Mouse (Mus musculus) heart, embryonic 12.5 days (tissue): ENCODE results near the gene Mettl6. TPM values are rescaled to one million over a fixed set of nuclear protein-coding genes. Genes with fewer than 3 reads are reported as not detected.
A peak's percentile ranks its signal among the peaks of the same experiment; 100 is the strongest.
"Not testable (repeated sequence)": the region's sequence is repeated elsewhere in the genome, so short reads cannot be mapped to it uniquely, and the experiment has no call there.

ENCODE experiments used
- ATAC-seq: fragments of 200-750 bp; cut with Nextera tagmentation; 2 replicates; pipeline ENCODE4 v1.8.0; 2017; ENCODE audit warnings: moderate TSS enrichment, moderate library complexity; ENCODE audit not compliant: insufficient number of reproducible peaks, low FRiP score
- H3K27ac ChIP-seq: fragments of 300-500 bp; sonication (generic); 2 replicates; pipeline ENCODE4 v1.5.1; 2016; ENCODE audit warnings: mild to moderate bottlenecking, moderate library complexity; ENCODE audit not compliant: poor library complexity, severe bottlenecking
- H3K27me3 ChIP-seq: fragments of 300-500 bp; sonication (generic); replicated peaks from 2 replicates; pipeline ENCODE4 v1.6.1; 2016; ENCODE audit warnings: mild to moderate bottlenecking, moderate library complexity
- H3K36me3 ChIP-seq: fragments of 300-500 bp; sonication (generic); 2 replicates; pipeline ENCODE4 v1.6.1; 2016; ENCODE audit warnings: mild to moderate bottlenecking, moderate library complexity
- H3K4me1 ChIP-seq: fragments of 300-500 bp; sonication (generic); replicated peaks from 2 replicates; pipeline ENCODE4 v1.6.1; 2016; ENCODE audit warnings: mild to moderate bottlenecking
- H3K4me2 ChIP-seq: fragments of 300-500 bp; sonication (generic); 2 replicates; pipeline ENCODE4 v1.6.1; 2016; ENCODE audit warnings: mild to moderate bottlenecking, moderate library complexity
- H3K4me3 ChIP-seq: fragments of 300-500 bp; sonication (generic); 2 replicates; pipeline ENCODE4 v1.5.1; 2016; ENCODE audit warnings: mild to moderate bottlenecking
- H3K9ac ChIP-seq: fragments of 300-500 bp; sonication (generic); 2 replicates; pipeline ENCODE4 v1.6.1; 2016; ENCODE audit warnings: mild to moderate bottlenecking, moderate library complexity
- H3K9me3 ChIP-seq: fragments of 300-500 bp; sonication (generic); replicated peaks from 2 replicates; pipeline ENCODE4 v1.6.1; 2016; ENCODE audit warnings: mild to moderate bottlenecking, moderate library complexity
- WGBS: fragments of 180-500 bp; shearing (Covaris S2); methylation state at CpG from one replicate; pipeline ENCODE4 v1.1.7; 2016; 5-methylcytosine and 5-hydroxymethylcytosine counted together
- polyA plus RNA-seq: library from polyadenylated mRNA; unstranded; fragments of >200 nt; fragmentation: Nextera tagmentation; extraction: Ambion mirVana; gene quantifications from 2 replicates; pipeline ENCODE4 v1.2.1, GENCODE M21; 2016

Gene Mettl6
- polyA plus RNA-seq, 1 experiment from 2014 or later: 46.4 TPM

- 79% methylated on average over 2 of the region's 2 CpGs for WGBS
- ATAC-seq: no peak
Observed at GRCm38 (mm10) chr14:31473297-31473696, 21.5 kb downstream of the Mettl6 start.

GRCm38 (mm10) chr14:31472451-31473061 is 22.3 kb downstream of the Mettl6 start:
- no peak for ATAC-seq
- no peak overlapping the region for H3K9ac ChIP-seq
- no peak overlapping the region for H3K4me3 ChIP-seq
- no peaks in the 10 kb centered on the region for H3K4me1 ChIP-seq
- H3K27ac ChIP-seq: no peak overlapping the region
- H3K9me3 ChIP-seq: no peaks in the 10 kb centered on the region
- no peaks in the 10 kb centered on the region for H3K27me3 ChIP-seq
- 6% methylated on average over 5 of the region's 5 CpGs for WGBS
- no peak overlapping the region for H3K4me2 ChIP-seq
- peaks cover 4% of the 10 kb centered on the region; the same call in 1 of the 2 replicates for H3K36me3 ChIP-seq

More at GRCm38 (mm10) chr14:31473297-31473696, 21.5 kb downstream of the Mettl6 start:
- H3K27ac ChIP-seq: no peak overlapping the region
- no peaks in the 10 kb centered on the region for H3K27me3 ChIP-seq
- H3K36me3 ChIP-seq: peaks cover 8% of the 10 kb centered on the region; the same call in 1 of the 2 replicates
- no peaks in the 10 kb centered on the region for H3K9me3 ChIP-seq
- H3K4me3 ChIP-seq: no peak overlapping the region
- H3K4me2 ChIP-seq: no peak overlapping the region
- no peak overlapping the region for H3K9ac ChIP-seq
- H3K4me1 ChIP-seq: no peaks in the 10 kb centered on the region

GRCm38 (mm10) chr14:31469711-31470110 is 25.1 kb downstream of the Mettl6 start:
- Histone ChIP-seq H3K4me1 (peaks cover 4% of the 10 kb centered on the region; the same call in 1 of the 2 replicates), H3K4me2 (no peak overlapping the region), H3K9me3 (no peaks in the 10 kb centered on the region), H3K9ac (no peak overlapping the region), H3K27me3 (no peaks in the 10 kb centered on the region), H3K27ac (no peak overlapping the region), H3K4me3 (no peak overlapping the region), H3K36me3 (peaks cover 4% of the 10 kb centered on the region; the same call in 1 of the 2 replicates)
- WGBS: 56% methylated on average over 4 of the region's 4 CpGs
- ATAC-seq: no peak

GRCm38 (mm10) chr14:31464176-31464575 is 30.7 kb downstream of the Mettl6 start:
- Histone ChIP-seq H3K27me3 (no peaks in the 10 kb centered on the region), H3K9me3 (no peaks in the 10 kb centered on the region), H3K4me1 (peaks cover 4% of the 10 kb centered on the region; the same call in 1 of the 2 replicates), H3K4me3 (no peak overlapping the region), H3K4me2 (no peak overlapping the region), H3K27ac (no peak overlapping the region), H3K36me3 (no peaks in the 10 kb centered on the region), H3K9ac (no peak overlapping the region)
- 51% methylated on average over 8 of the region's 8 CpGs for WGBS
- no peak for ATAC-seq

- peak overlapping the region; percentile 65 for H3K27ac ChIP-seq
- H3K4me1 ChIP-seq: peaks cover 4% of the 10 kb centered on the region; the same call in 1 of the 2 replicates
- 63% methylated on average over 6 of the region's 6 CpGs for WGBS
- no peaks in the 10 kb centered on the region for H3K9me3 ChIP-seq
- no peak overlapping the region for H3K4me3 ChIP-seq
- no peak overlapping the region for H3K4me2 ChIP-seq
- H3K27me3 ChIP-seq: no peaks in the 10 kb centered on the region
- H3K36me3 ChIP-seq: no peaks in the 10 kb centered on the region
- ATAC-seq: no peak
- H3K9ac ChIP-seq: no peak overlapping the region
Observed at GRCm38 (mm10) chr14:31462886-31463285, 32.0 kb downstream of the Mettl6 start.

GRCm38 (mm10) chr14:31462226-31462625 is 32.6 kb downstream of the Mettl6 start:
- H3K4me1 ChIP-seq, H3K9me3 ChIP-seq, ATAC-seq, H3K9ac ChIP-seq, H3K27me3 ChIP-seq, H3K4me3 ChIP-seq, H3K4me2 ChIP-seq, H3K36me3 ChIP-seq, H3K27ac ChIP-seq: not testable (repeated sequence)
- 74% methylated on average over 5 of the region's 5 CpGs for WGBS

- no peak overlapping the region for H3K27ac ChIP-seq
- ATAC-seq: no peak
Observed at GRCm38 (mm10) chr14:31458006-31458405, 36.8 kb downstream of the Mettl6 start.

DNA sequence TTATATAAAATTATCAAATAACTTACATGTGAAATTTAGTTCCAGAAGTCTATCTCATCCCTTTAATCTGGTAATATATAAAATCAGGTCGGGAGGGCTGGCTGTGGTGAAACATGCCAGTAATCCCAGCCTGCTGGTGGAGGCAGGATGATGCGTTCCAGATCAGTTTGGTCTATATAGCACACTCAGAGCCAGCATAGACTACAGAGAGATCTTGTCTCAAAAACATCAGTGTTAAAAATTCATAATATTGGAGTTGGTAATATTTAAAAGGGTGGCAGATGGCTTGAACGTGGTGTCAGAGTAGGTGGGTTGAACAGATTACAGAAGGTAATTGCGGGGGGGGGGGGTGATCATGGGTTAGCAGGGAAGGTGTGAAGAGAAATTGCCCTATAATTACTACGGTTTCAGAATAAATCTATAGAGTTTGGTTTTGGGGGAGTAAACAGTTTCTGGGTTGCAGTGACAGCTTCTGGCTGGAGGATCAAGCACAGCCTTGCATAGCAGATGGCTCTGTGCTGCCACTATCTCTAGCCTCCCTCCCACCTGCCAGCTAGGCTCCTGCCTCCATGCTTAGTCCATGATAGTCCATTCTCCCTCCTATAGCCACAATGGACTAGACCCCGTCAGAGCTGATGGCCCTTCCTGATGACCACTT is 38.6 kb downstream of the Mettl6 start:
- ATAC-seq: no peak
- H3K4me3 ChIP-seq: no peak overlapping the region
- H3K9me3 ChIP-seq: no peaks in the 10 kb centered on the region
- H3K27me3 ChIP-seq: no peaks in the 10 kb centered on the region
- H3K9ac ChIP-seq: no peak overlapping the region
- no peak overlapping the region for H3K4me2 ChIP-seq
- 83% methylated on average over 6 of the region's 6 CpGs for WGBS
- H3K4me1 ChIP-seq: 0 out of 2 replicates have a peak, but pooled peaks cover 5% of the 10 kb centered on the region
- no peaks in the 10 kb centered on the region for H3K36me3 ChIP-seq
- H3K27ac ChIP-seq: no peak overlapping the region

More at GRCm38 (mm10) chr14:31458006-31458405, 36.8 kb downstream of the Mettl6 start:
- Histone ChIP-seq H3K36me3 (no peaks in the 10 kb centered on the region), H3K4me1 (0 out of 2 replicates have a peak, but pooled peaks cover 5% of the 10 kb centered on the region), H3K4me3 (no peak overlapping the region), H3K9ac (no peak overlapping the region), H3K27me3 (no peaks in the 10 kb centered on the region), H3K9me3 (no peaks in the 10 kb centered on the region), H3K4me2 (no peak overlapping the region)
- WGBS: 87% methylated on average over 12 of the region's 12 CpGs

GRCm38 (mm10) chr14:31454849-31455566 is 39.8 kb downstream of the Mettl6 start:
- 80% methylated on average over 8 of the region's 8 CpGs for WGBS
- Histone ChIP-seq H3K9ac (no peak overlapping the region), H3K4me2 (no peak overlapping the region), H3K36me3 (no peaks in the 10 kb centered on the region), H3K4me3 (no peak overlapping the region), H3K27ac (no peak overlapping the region), H3K9me3 (no peaks in the 10 kb centered on the region), H3K27me3 (no peaks in the 10 kb centered on the region), H3K4me1 (0 out of 2 replicates have a peak, but pooled peaks cover 5% of the 10 kb centered on the region)
- no peak for ATAC-seq

GRCm38 (mm10) chr14:31453946-31454345 is 40.9 kb downstream of the Mettl6 start:
- not testable (repeated sequence) for H3K4me2 ChIP-seq, H3K9ac ChIP-seq, H3K4me3 ChIP-seq, H3K9me3 ChIP-seq, H3K4me1 ChIP-seq, H3K36me3 ChIP-seq, H3K27me3 ChIP-seq, H3K27ac ChIP-seq, ATAC-seq
- WGBS: 81% methylated on average over 12 of the region's 12 CpGs

DNA sequence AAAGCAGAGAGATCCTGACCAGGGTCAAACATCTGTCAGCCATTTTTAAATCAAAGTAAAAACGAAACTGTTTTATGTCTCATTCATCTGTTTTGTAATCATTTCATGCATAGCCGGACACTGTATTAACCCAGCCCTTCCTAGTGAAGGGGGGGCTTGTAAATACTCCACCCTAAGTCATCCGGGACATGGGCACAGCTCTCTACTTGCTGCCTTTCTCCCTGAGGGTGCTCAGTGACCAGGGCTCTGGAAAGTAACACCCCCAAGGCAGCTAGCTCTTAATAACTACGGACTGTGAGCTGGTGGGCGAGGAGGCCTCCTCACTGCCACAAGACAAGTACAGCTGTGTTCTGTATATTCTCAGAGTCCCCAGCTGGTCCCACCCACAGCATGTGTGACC is 45.8 kb downstream of the Mettl6 start:
- H3K4me3 ChIP-seq: no peak overlapping the region
- H3K4me1 ChIP-seq: no peaks in the 10 kb centered on the region; the same call in 1 of the 2 replicates
- H3K9me3 ChIP-seq: no peaks in the 10 kb centered on the region
- ATAC-seq: no peak
- no peak overlapping the region for H3K4me2 ChIP-seq
- no peaks in the 10 kb centered on the region for H3K36me3 ChIP-seq
- no peaks in the 10 kb centered on the region for H3K27me3 ChIP-seq
- 67% methylated on average over 5 of the region's 5 CpGs for WGBS
- H3K9ac ChIP-seq: no peak overlapping the region
- no peak overlapping the region for H3K27ac ChIP-seq
